Mouse (Mus musculus) G1E (cell line): Measurements from ENCODE around the gene Gm20431.

Experiments
- CTCF ChIP-seq: IDR thresholded peaks from 2 replicates; pipeline ENCODE4 v1.5.1; 2012; ENCODE audit warnings: low read depth, low read length, inconsistent platforms, mixed read lengths
- GATA1 ChIP-seq: IDR thresholded peaks from 2 replicates; pipeline ENCODE4 v1.6.1; 2012; ENCODE audit warnings: borderline replicate concordance, low read length, inconsistent platforms, mixed read lengths
- GATA2 ChIP-seq: IDR thresholded peaks from 2 replicates; pipeline ENCODE4 v1.6.1; 2012; ENCODE audit warnings: low read depth, low read length, inconsistent platforms, borderline replicate concordance
- POLR2AphosphoS5 ChIP-seq: IDR thresholded peaks from 2 replicates; pipeline ENCODE4 v1.6.1; 2012; ENCODE audit warnings: low read depth, low read length, inconsistent platforms; ENCODE audit not compliant: insufficient replicate concordance
- TAL1 ChIP-seq: conservative IDR thresholded peaks from 2 replicates; pipeline ENCODE4 v1.6.1; 2012; ENCODE audit warnings: low read depth, low read length, inconsistent platforms, mixed read lengths

DNA sequence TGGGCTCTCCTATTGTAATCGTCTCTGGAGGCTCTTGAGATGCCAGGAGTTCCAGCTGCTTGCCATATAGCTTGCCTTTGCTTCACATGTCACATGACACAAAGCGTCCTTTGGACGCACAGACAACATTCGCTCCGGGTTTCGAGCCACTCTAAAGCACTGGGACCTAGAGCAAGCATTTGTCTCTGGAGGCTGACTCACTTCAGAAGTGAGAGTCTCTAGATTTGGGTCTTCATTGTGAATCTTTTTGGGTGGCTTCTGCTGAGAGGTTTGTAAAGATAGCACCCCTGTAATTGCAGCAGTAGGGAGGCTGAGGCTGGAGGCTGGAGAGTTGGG is 27.8 kb downstream of the Gm20431 start:
- no peak for TF ChIP-seq CTCF
- TF ChIP-seq GATA1 = no peak
- TF ChIP-seq POLR2AphosphoS5 = no peak
- no peak for TF ChIP-seq TAL1
- no peak for TF ChIP-seq GATA2
